Mouse (Mus musculus) CH12.LX (cell line): ENCODE measurements around the gene Pou2f3.

Experiments used
- CTCF ChIP-seq, 2 experiments: IDR thresholded peaks in 1 of 2; conservative IDR thresholded peaks in 1 of 2; 2 replicates each; pipeline ENCODE4 v1.5.1; 2011 to 2012; ENCODE audit warnings: low read depth in 2 of 2, low read length in 2 of 2, improper control_type of control experiment in 1 of 2, inconsistent platforms in 1 of 2, mild to moderate bottlenecking in 1 of 2, moderate library complexity in 1 of 2
- ETS1 ChIP-seq: conservative IDR thresholded peaks from 2 replicates; pipeline ENCODE4 v1.6.1; 2012; ENCODE audit warnings: low read depth, mild to moderate bottlenecking, inconsistent platforms, low read length, improper control_type of control experiment, moderate library complexity
- MAFK ChIP-seq: IDR thresholded peaks from 2 replicates; pipeline ENCODE4 v1.6.1; 2011; ENCODE audit warnings: low read length, improper control_type of control experiment; ENCODE audit not compliant: insufficient replicate concordance
- MYC ChIP-seq: IDR thresholded peaks from 2 replicates; pipeline ENCODE4 v1.6.1; 2011; ENCODE audit warnings: low read depth, mild to moderate bottlenecking, improper control_type of control experiment, low read length
- POLR2A ChIP-seq: IDR thresholded peaks from 2 replicates; pipeline ENCODE4 v1.6.1; 2011; ENCODE audit warnings: low read depth, mild to moderate bottlenecking, improper control_type of control experiment, low read length
- POLR2AphosphoS2 ChIP-seq: IDR thresholded peaks from 2 replicates; pipeline ENCODE4 v1.6.1; 2011; ENCODE audit warnings: low read depth, low read length, improper control_type of control experiment
- RCOR1 ChIP-seq: conservative IDR thresholded peaks from 2 replicates; pipeline ENCODE4 v1.6.1; 2012; ENCODE audit warnings: low read depth, mild to moderate bottlenecking, inconsistent platforms, low read length, improper control_type of control experiment
- USF1 ChIP-seq: IDR thresholded peaks from 2 replicates; pipeline ENCODE4 v1.6.1; 2014; ENCODE audit warnings: low read depth, mild to moderate bottlenecking, inconsistent platforms, low read length, improper control_type of control experiment
- ZKSCAN1 ChIP-seq: IDR thresholded peaks from 2 replicates; pipeline ENCODE4 v1.6.1; 2012; ENCODE audit warnings: low read depth, inconsistent platforms, low read length, improper control_type of control experiment, borderline replicate concordance
- ZMIZ1 ChIP-seq: IDR thresholded peaks from 2 replicates; pipeline ENCODE4 v1.6.1; 2012; ENCODE audit warnings: low read depth, mild to moderate bottlenecking, inconsistent platforms, low read length, improper control_type of control experiment
- ZNF384 ChIP-seq: IDR thresholded peaks from 2 replicates; pipeline ENCODE4 v1.6.1; 2012; ENCODE audit warnings: low read depth, low read length, improper control_type of control experiment, inconsistent platforms

DNA sequence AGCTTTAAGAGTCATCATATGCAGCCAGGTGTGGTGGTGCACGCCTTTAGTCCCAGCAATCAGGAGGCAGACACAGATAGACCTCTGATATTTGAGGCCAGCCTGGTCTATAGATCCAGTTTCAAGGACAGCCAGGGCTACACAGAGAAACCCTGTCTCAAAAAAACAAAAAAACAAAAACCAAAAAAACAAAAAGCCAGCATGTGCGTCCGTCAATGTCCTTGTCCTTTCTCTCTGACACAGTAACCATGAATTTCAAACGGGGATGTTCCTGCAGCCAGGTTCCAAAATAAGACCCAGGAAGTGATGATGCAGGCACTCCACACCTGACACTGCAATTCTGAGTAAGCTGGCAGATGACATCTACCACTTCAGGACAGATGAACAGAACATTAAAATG, 115.3 kb downstream of the Pou2f3 start:
- no peak for TF ChIP-seq USF1
- no peak for TF ChIP-seq POLR2A
- no peak for TF ChIP-seq POLR2AphosphoS2
- no peak for TF ChIP-seq CTCF (conservative IDR thresholded peaks at IDR 0.05 in 1 of 2, IDR thresholded peaks at IDR 0.05 in 1 of 2; ENCODE audit: low read depth in 2 of 2, low read length in 2 of 2)
- no peak for TF ChIP-seq MYC
- no peak for TF ChIP-seq ETS1
- no peak for TF ChIP-seq ZNF384
- TF ChIP-seq MAFK: no peak
- no peak for TF ChIP-seq ZKSCAN1
- TF ChIP-seq ZMIZ1: no peak
- TF ChIP-seq RCOR1: no peak
